Mouse (Mus musculus): ENCODE measurements around the gene Slc35f4. TPM values are rescaled to one million over a fixed set of nuclear protein-coding genes. Genes with fewer than 3 reads are reported as not detected.
A peak's percentile ranks its signal among the peaks of the same experiment; 100 is the strongest.

Gene Slc35f4
- polyA plus RNA-seq, 1 experiment from 2014 or later = 12.0 TPM

DNA sequence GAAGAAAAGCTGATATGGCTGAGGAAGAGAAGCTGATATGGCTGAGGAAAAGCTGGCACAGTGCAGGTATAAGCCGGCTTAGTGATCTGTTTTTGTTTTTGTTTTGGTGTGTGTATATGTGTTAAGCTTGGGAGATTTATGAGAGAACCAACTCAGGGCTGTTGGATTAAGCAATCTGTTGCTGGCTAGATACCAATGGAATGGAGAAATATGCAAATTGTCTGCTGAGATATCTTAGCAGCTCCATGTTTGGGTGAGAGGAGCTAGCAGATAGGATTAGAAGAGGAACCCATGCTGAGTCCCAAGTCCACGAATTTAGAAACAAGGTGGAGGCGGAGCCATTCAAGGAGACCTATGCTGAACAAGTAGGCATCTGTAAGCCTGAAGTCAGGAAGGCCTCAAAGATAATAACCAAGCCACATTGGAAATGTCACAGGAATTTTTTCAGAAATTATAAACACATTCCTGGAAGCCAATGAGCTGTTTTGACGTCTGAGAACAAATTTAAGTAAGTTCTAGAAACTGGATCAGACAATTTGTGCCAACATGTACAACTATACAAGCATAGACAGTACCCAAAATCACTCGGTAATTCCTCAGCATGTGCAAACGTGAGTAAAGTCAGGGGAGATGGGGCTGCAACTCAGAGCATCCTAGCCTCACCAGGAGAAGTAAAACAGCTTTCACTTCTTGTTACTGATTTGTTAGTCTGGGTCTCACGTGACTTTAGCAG lies 177.5 kb downstream of the Slc35f4 start:
- Histone ChIP-seq H3K9ac (no peak overlapping the region), H3K4me3 (no peak overlapping the region), H3K4me2 (no peak overlapping the region), H3K4me1 (replicated peaks) (no peaks in the 10 kb centered on the region), H3K27me3 (no peaks in the 10 kb centered on the region), H3K36me3 (no peaks in the 10 kb centered on the region), H3K27ac (replicated peaks) (no peak overlapping the region), H3K9me3 (no peaks in the 10 kb centered on the region)
- WGBS = 81% methylated on average over 7 of the region's 7 CpGs
- no peak for ATAC-seq (ENCODE audit: low read depth)

DNA sequence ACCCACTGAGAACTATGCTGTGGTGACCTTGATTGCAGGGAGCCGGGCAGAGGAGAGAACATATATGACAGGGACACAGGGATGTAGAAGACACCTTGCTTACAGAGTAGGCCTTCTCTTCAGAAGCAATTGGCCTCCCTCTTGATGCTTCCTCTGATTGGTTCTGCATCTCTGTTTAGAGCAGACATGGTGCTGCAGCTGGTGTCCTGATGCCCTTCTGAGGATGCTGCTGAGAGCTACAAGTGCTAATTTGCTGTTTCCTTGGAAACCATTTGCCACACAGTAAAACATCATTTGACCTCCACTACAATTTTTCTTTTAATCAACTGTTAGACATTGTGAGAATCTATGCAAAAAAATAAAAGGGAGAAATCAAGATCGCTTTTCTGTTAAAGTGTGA lies 180.0 kb downstream of the Slc35f4 start:
- Histone ChIP-seq H3K4me2 (no peak overlapping the region), H3K27me3 (no peaks in the 10 kb centered on the region), H3K4me3 (no peak overlapping the region), H3K4me1 (replicated peaks) (no peaks in the 10 kb centered on the region), H3K27ac (replicated peaks) (no peak overlapping the region), H3K36me3 (no peaks in the 10 kb centered on the region), H3K9ac (no peak overlapping the region), H3K9me3 (no peaks in the 10 kb centered on the region)
- 85% methylated on average over 2 of the region's 2 CpGs for WGBS
- ATAC-seq (ENCODE audit: low read depth) = no peak

DNA sequence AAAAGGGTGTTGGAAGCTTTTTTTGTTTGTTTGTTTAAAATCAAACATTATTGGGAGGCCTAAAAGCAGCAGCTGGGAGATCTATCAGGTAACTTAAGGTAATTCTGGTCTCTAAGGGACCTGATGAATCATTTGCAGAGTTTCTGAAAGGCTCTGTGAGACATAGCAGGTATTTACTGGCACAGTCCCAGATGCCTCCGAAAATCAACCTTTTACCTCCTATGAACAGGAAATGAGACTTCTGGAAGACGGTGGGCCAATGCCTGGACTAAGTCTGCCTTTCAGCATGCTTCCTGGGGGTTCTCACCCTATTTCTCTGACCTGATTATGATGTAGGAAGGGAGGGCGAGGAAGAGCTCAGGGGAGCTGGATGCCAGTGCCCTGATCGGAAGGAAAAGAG lies 188.8 kb downstream of the Slc35f4 start:
- Histone ChIP-seq H3K9ac (no peak overlapping the region), H3K4me1 (replicated peaks) (no peaks in the 10 kb centered on the region), H3K36me3 (no peaks in the 10 kb centered on the region), H3K4me2 (no peak overlapping the region), H3K4me3 (no peak overlapping the region), H3K27me3 (no peaks in the 10 kb centered on the region), H3K27ac (replicated peaks) (no peak overlapping the region), H3K9me3 (no peaks in the 10 kb centered on the region)
- WGBS = 87% methylated on average over 4 of the region's 4 CpGs
- ATAC-seq (ENCODE audit: low read depth) = no peak

DNA sequence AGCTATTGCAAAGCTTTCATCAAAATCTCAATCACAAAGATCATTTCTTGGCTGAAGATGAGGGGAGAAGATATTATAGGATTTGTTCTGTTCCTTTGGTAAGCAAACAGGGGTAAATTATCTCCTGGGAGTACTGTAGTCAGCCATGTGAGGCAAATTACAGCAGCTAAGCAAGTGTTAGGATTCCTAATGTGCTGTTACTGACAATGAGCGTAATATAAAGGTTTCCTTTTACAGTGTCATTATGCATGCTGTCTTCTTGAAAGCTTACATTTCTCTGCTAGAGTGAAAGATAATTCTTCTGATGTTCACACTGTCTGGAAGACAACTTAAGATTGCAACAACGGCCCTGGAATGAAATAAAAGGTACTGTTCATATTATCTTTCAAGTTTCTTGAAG lies 192.0 kb downstream of the Slc35f4 start:
- H3K27me3 ChIP-seq = no peaks in the 10 kb centered on the region
- 0 out of 2 replicates have a peak overlapping the region, but pooled peaks have one; percentile 62 for H3K27ac ChIP-seq (replicated peaks)
- H3K9ac ChIP-seq = no peak overlapping the region
- H3K4me2 ChIP-seq = no peak overlapping the region
- H3K9me3 ChIP-seq = no peaks in the 10 kb centered on the region
- no peaks in the 10 kb centered on the region for H3K4me1 ChIP-seq (replicated peaks)
- no peak overlapping the region for H3K4me3 ChIP-seq
- WGBS = 62% methylated on average over 2 of the region's 2 CpGs
- no peaks in the 10 kb centered on the region for H3K36me3 ChIP-seq
- peak; percentile 63 for ATAC-seq (ENCODE audit: low read depth)

- Histone ChIP-seq H3K9me3 (no peaks in the 10 kb centered on the region), H3K9ac (no peak overlapping the region), H3K36me3 (no peaks in the 10 kb centered on the region), H3K4me2 (no peak overlapping the region), H3K4me1 (replicated peaks) (peaks cover 9% of the 10 kb centered on the region), H3K4me3 (no peak overlapping the region), H3K27me3 (no peaks in the 10 kb centered on the region), H3K27ac (replicated peaks) (no peak overlapping the region)
- no peak for ATAC-seq (ENCODE audit: low read depth)
- 14% methylated on average over 5 of the region's 5 CpGs for WGBS
Measured at GRCm38 (mm10) chr14:49316493-49316894, 209.4 kb downstream of the Slc35f4 start.

DNA sequence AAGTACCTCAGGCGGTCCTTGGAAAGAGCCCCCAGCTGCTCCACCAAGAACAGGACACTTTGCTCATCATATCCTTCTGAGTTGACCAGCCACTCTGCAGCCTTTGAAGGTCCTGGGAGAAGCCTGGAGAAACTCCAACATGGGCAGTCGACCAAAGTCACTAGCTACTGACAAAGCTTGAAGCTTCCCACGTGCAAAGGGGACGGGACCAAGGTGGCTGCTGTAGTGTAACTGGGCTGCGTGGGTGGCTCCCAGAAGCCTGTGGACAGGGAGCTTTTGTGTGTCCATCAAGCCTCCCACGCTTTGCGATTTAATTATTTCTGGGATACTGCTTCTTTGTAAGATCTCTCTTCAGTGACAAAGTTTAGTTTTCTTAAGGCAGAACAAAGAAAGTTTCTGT lies 211.9 kb downstream of the Slc35f4 start:
- H3K27me3 ChIP-seq = no peaks in the 10 kb centered on the region
- H3K9ac ChIP-seq = no peak overlapping the region
- 47% methylated on average over 7 of the region's 7 CpGs for WGBS
- H3K4me1 ChIP-seq (replicated peaks) = peaks cover 9% of the 10 kb centered on the region
- H3K4me3 ChIP-seq = no peak overlapping the region
- no peak overlapping the region for H3K4me2 ChIP-seq
- ATAC-seq (ENCODE audit: low read depth) = no peak
- no peak overlapping the region for H3K27ac ChIP-seq (replicated peaks)
- no peaks in the 10 kb centered on the region for H3K9me3 ChIP-seq
- no peaks in the 10 kb centered on the region for H3K36me3 ChIP-seq

GRCm38 (mm10) chr14:49313376-49313775 lies 212.5 kb downstream of the Slc35f4 start:
- H3K27me3 ChIP-seq = no peaks in the 10 kb centered on the region
- H3K9ac ChIP-seq = no peak overlapping the region
- H3K4me1 ChIP-seq (replicated peaks) = peaks cover 9% of the 10 kb centered on the region
- no peak overlapping the region for H3K4me3 ChIP-seq
- H3K9me3 ChIP-seq = no peaks in the 10 kb centered on the region
- no peak overlapping the region for H3K27ac ChIP-seq (replicated peaks)
- WGBS = 55% methylated on average over 8 of the region's 8 CpGs
- no peak for ATAC-seq (ENCODE audit: low read depth)
- no peak overlapping the region for H3K4me2 ChIP-seq
- no peaks in the 10 kb centered on the region for H3K36me3 ChIP-seq

GRCm38 (mm10) chr14:49311548-49311947 lies 214.3 kb downstream of the Slc35f4 start:
- Histone ChIP-seq H3K9ac (no peak overlapping the region), H3K27me3 (no peaks in the 10 kb centered on the region), H3K36me3 (no peaks in the 10 kb centered on the region), H3K27ac (replicated peaks) (no peak overlapping the region), H3K4me2 (no peak overlapping the region), H3K9me3 (no peaks in the 10 kb centered on the region), H3K4me1 (replicated peaks) (peaks cover 6% of the 10 kb centered on the region), H3K4me3 (no peak overlapping the region)
- ATAC-seq (ENCODE audit: low read depth) = no peak
- WGBS = 80% methylated on average over 1 of the region's 1 CpGs

DNA sequence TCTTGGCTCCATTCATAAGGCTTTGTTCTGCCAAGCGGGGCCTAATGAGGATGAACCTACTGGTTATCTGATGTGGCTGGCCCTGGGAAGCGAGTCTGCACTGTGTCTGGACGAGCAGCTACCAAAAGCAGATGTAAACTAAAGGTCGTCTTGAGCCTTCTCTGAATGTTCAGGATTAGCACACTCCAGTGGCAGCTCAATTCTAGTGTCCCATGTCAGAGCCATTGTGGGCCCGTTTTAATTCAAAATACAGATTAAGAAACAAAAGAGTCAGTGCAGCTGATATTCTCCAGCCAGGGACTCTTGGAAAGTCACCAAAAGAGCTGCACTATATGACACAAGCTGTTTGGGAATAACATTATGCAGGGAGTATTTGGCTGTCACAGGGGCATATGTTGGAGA lies 214.8 kb downstream of the Slc35f4 start:
- 68% methylated on average over 5 of the region's 5 CpGs for WGBS
- Histone ChIP-seq H3K4me1 (replicated peaks) (peaks cover 7% of the 10 kb centered on the region), H3K36me3 (no peaks in the 10 kb centered on the region), H3K9me3 (no peaks in the 10 kb centered on the region), H3K4me3 (no peak overlapping the region), H3K9ac (no peak overlapping the region), H3K4me2 (no peak overlapping the region), H3K27me3 (no peaks in the 10 kb centered on the region), H3K27ac (replicated peaks) (no peak overlapping the region)
- ATAC-seq (ENCODE audit: low read depth) = no peak

DNA sequence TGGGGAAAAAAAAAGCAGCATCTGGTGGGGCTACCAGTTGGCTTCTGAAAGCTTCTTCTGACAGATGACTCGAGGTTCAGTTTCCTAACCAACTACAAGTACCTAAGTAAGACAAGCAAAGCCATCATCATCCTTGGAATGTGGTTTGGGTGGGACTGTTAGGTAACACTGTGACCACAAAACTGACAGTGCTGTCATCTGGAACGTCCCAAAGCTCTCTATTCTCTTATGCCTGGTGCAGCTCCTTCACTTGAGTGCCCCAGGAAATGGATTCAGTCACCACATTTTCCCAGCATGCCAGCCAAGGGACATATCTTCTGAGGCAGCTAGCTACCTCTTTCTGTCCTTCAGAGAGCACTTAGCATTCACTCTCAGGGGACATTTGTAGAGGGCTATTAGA lies 216.2 kb downstream of the Slc35f4 start:
- no peak overlapping the region for H3K9ac ChIP-seq
- 74% methylated on average over 2 of the region's 2 CpGs for WGBS
- H3K27me3 ChIP-seq = no peaks in the 10 kb centered on the region
- ATAC-seq (ENCODE audit: low read depth) = no peak
- peaks cover 9% of the 10 kb centered on the region for H3K4me1 ChIP-seq (replicated peaks)
- H3K36me3 ChIP-seq = no peaks in the 10 kb centered on the region
- no peaks in the 10 kb centered on the region for H3K9me3 ChIP-seq
- no peak overlapping the region for H3K4me2 ChIP-seq
- no peak overlapping the region for H3K4me3 ChIP-seq
- H3K27ac ChIP-seq (replicated peaks) = no peak overlapping the region

DNA sequence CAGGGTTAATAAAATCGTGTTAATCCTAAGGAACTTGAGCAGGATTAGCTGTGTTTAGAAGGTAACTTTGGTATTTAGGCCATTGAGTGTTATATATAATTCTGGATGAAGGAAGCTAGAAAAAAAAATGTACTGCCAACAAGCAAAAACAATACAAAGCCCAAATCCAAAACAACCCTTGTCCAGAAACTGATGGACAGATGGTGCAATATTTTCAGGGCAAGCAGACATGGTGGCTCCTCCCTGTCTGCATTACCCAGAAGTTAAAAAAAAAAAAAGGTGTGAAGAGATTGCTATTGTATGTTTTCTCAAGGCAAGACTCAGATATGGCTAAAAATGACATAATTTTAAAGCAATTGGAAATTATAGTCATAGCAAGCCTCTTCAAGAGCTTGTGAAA lies 217.3 kb downstream of the Slc35f4 start:
- Histone ChIP-seq H3K4me1 (replicated peaks) (peaks cover 9% of the 10 kb centered on the region), H3K36me3 (no peaks in the 10 kb centered on the region), H3K27ac (replicated peaks) (no peak overlapping the region), H3K4me3 (no peak overlapping the region), H3K27me3 (no peaks in the 10 kb centered on the region), H3K4me2 (no peak overlapping the region), H3K9ac (no peak overlapping the region), H3K9me3 (no peaks in the 10 kb centered on the region)
- no peak for ATAC-seq (ENCODE audit: low read depth)
- 83% methylated on average over 1 of the region's 1 CpGs for WGBS

DNA sequence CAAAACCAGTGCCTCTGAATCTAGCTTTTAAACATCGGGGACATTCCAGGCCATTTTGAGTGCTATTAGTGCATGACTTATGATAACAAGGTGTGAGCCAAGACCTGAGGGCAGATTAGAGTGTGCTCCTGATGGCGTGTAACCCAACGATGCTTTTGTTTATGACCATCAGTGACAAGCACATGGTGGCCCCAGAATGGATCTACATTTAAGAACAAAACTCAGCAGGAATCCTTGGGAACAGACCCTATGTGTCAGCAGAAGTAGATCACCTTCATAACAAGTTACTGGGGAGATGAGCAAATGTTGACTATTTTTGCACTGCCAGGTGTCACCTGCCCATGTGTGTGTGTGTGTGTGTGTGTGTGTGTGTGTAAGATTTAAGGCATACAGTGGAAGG lies 218.0 kb downstream of the Slc35f4 start:
- H3K27me3 ChIP-seq = no peaks in the 10 kb centered on the region
- H3K4me2 ChIP-seq = no peak overlapping the region
- H3K9me3 ChIP-seq = no peaks in the 10 kb centered on the region
- H3K4me1 ChIP-seq (replicated peaks) = peaks cover 9% of the 10 kb centered on the region
- no peak overlapping the region for H3K4me3 ChIP-seq
- 81% methylated on average over 3 of the region's 3 CpGs for WGBS
- H3K36me3 ChIP-seq = no peaks in the 10 kb centered on the region
- no peak overlapping the region for H3K9ac ChIP-seq
- ATAC-seq (ENCODE audit: low read depth) = no peak
- no peak overlapping the region for H3K27ac ChIP-seq (replicated peaks)

All from neural tube, embryonic 13.5 days (tissue).